Mouse (Mus musculus) MEL (cell line): ENCODE data around the gene Pxdn. TPM values are rescaled to one million over a fixed set of nuclear protein-coding genes. Genes with fewer than 3 reads are reported as not detected.

ENCODE experiments used
- DNase-seq: peaks from one replicate; pipeline ENCODE4 v3.0.0; 2011; ENCODE audit warnings: low read depth, low spot score
- H3K27ac ChIP-seq: 2 replicates; pipeline ENCODE4 v1.5.1; 2012; ENCODE audit warnings: low read depth, mild to moderate bottlenecking, control low read depth, low read length, moderate library complexity; ENCODE audit not compliant: control insufficient read depth
- H3K27me3 ChIP-seq, 2 experiments: fragments of 150-350 bp in 1 of 2; sonication (generic) in 1 of 2; 2 replicates each; pipeline ENCODE4 v1.6.1; 2012; ENCODE audit warnings: low read length in 2 of 2, mild to moderate bottlenecking in 2 of 2, improper control_type of control experiment in 1 of 2, moderate library complexity in 1 of 2; ENCODE audit not compliant: insufficient read depth in 2 of 2, control insufficient read depth in 1 of 2
- H3K36me3 ChIP-seq, 2 experiments: 2 replicates each; pipeline ENCODE4 v1.6.1; 2012 to 2014; ENCODE audit warnings: low read length in 2 of 2, improper control_type of control experiment in 1 of 2, inconsistent platforms in 1 of 2, mild to moderate bottlenecking in 1 of 2; ENCODE audit not compliant: insufficient read depth in 2 of 2, control insufficient read depth in 1 of 2
- H3K4me1 ChIP-seq, 2 experiments: fragments of 150-350 bp in 1 of 2; sonication (generic) in 1 of 2; 2 replicates each; pipeline ENCODE4 v1.6.1; 2012; ENCODE audit warnings: low read length in 2 of 2, improper control_type of control experiment in 1 of 2, mild to moderate bottlenecking in 1 of 2; ENCODE audit not compliant: insufficient read depth in 2 of 2, control insufficient read depth in 1 of 2
- H3K4me3 ChIP-seq, 2 experiments: fragments of 150-350 bp in 1 of 2; sonication (generic) in 1 of 2; 2 replicates each; pipeline ENCODE4 v1.5.1; 2012; ENCODE audit warnings: low read depth in 2 of 2, low read length in 2 of 2, mild to moderate bottlenecking in 2 of 2, moderate library complexity in 2 of 2, control low read depth in 1 of 2, improper control_type of control experiment in 1 of 2; ENCODE audit not compliant: control insufficient read depth in 1 of 2, insufficient read depth in 1 of 2
- H3K79me2 ChIP-seq: 2 replicates; pipeline ENCODE4 v1.6.1; 2012; ENCODE audit warnings: mild to moderate bottlenecking, low read length, moderate library complexity; ENCODE audit not compliant: control insufficient read depth, poor library complexity, insufficient read depth
- H3K9ac ChIP-seq: 2 replicates; pipeline ENCODE4 v1.6.1; 2012; ENCODE audit warnings: low read depth, mild to moderate bottlenecking, control low read depth, low read length, moderate library complexity; ENCODE audit not compliant: control insufficient read depth, poor library complexity, severe bottlenecking
- H3K9me3 ChIP-seq: fragments of 150-350 bp; sonication (generic); replicated peaks from 2 replicates; pipeline ENCODE4 v1.6.1; 2012; ENCODE audit warnings: mild to moderate bottlenecking, low read length, improper control_type of control experiment, moderate library complexity; ENCODE audit not compliant: insufficient read depth
- BHLHE40 ChIP-seq: IDR thresholded peaks from 2 replicates; pipeline ENCODE4 v1.6.1; 2012; ENCODE audit warnings: low read depth, mild to moderate bottlenecking, inconsistent platforms, low read length, improper control_type of control experiment, borderline replicate concordance
- CHD1 ChIP-seq: IDR thresholded peaks from 2 replicates; pipeline ENCODE4 v1.6.1; 2012; ENCODE audit warnings: low read depth, mild to moderate bottlenecking, inconsistent platforms, low read length, improper control_type of control experiment
- CHD2 ChIP-seq: IDR thresholded peaks from 2 replicates; pipeline ENCODE4 v1.6.1; 2011; ENCODE audit warnings: low read length, improper control_type of control experiment
- CTCF ChIP-seq, 3 experiments: IDR thresholded peaks in 2 of 3; conservative IDR thresholded peaks in 1 of 3; 2 replicates each; pipeline ENCODE4 v1.5.1; 2011 to 2012; ENCODE audit warnings: low read length in 3 of 3, low read depth in 2 of 3, mild to moderate bottlenecking in 2 of 3, improper control_type of control experiment in 1 of 3, inconsistent platforms in 1 of 3, mixed read lengths in 1 of 3, moderate library complexity in 1 of 3; ENCODE audit not compliant: control insufficient read depth in 1 of 3, insufficient read depth in 1 of 3, poor library complexity in 1 of 3, severe bottlenecking in 1 of 3
- E2F4 ChIP-seq: IDR thresholded peaks from 2 replicates; pipeline ENCODE4 v1.6.1; 2011; ENCODE audit warnings: low read depth, low read length, improper control_type of control experiment, borderline replicate concordance
- EP300 ChIP-seq, 2 experiments: IDR thresholded peaks; 2 replicates each; pipeline ENCODE4 v1.6.1; 2011; ENCODE audit warnings: improper control_type of control experiment in 2 of 2, low read length in 2 of 2, low read depth in 1 of 2, mild to moderate bottlenecking in 1 of 2
- GATA1 ChIP-seq: IDR thresholded peaks from 2 replicates; pipeline ENCODE4 v1.6.1; 2011; ENCODE audit warnings: low read depth, low read length, improper control_type of control experiment
- HCFC1 ChIP-seq: IDR thresholded peaks from 2 replicates; pipeline ENCODE4 v1.6.1; 2012; ENCODE audit warnings: low read depth, mild to moderate bottlenecking, inconsistent platforms, low read length, improper control_type of control experiment, moderate library complexity
- KAT2A ChIP-seq: conservative IDR thresholded peaks from 2 replicates; pipeline ENCODE4 v1.6.1; 2012; ENCODE audit warnings: low read depth, low read length, improper control_type of control experiment, inconsistent platforms
- MAFK ChIP-seq: IDR thresholded peaks from 2 replicates; pipeline ENCODE4 v1.6.1; 2011; ENCODE audit warnings: low read depth, mild to moderate bottlenecking, low read length, improper control_type of control experiment, borderline replicate concordance
- MAZ ChIP-seq: IDR thresholded peaks from 2 replicates; pipeline ENCODE4 v1.6.1; 2012; ENCODE audit warnings: low read depth, mild to moderate bottlenecking, inconsistent platforms, low read length, improper control_type of control experiment
- MEF2A ChIP-seq: IDR thresholded peaks from 2 replicates; pipeline ENCODE4 v1.6.1; 2014; ENCODE audit warnings: low read depth, mild to moderate bottlenecking, inconsistent platforms, low read length, improper control_type of control experiment; ENCODE audit not compliant: poor library complexity, insufficient replicate concordance, severe bottlenecking; ENCODE audit errors: extremely low read depth
- MYC ChIP-seq: IDR thresholded peaks from 2 replicates; pipeline ENCODE4 v1.6.1; 2011; ENCODE audit warnings: low read depth, mild to moderate bottlenecking, low read length, improper control_type of control experiment, moderate library complexity
- NELFE ChIP-seq: IDR thresholded peaks from 2 replicates; pipeline ENCODE4 v1.6.1; 2011; ENCODE audit warnings: low read depth, low read length, improper control_type of control experiment
- RCOR1 ChIP-seq: IDR thresholded peaks from 2 replicates; pipeline ENCODE4 v1.6.1; 2012; ENCODE audit warnings: low read depth, mild to moderate bottlenecking, inconsistent platforms, low read length, improper control_type of control experiment
- SMC3 ChIP-seq: IDR thresholded peaks from 2 replicates; pipeline ENCODE4 v1.6.1; 2011; ENCODE audit warnings: low read depth, low read length, improper control_type of control experiment
- TBP ChIP-seq: IDR thresholded peaks from 2 replicates; pipeline ENCODE4 v1.8.0; 2011; ENCODE audit warnings: low read depth, low read length, improper control_type of control experiment
- TCF12 ChIP-seq: IDR thresholded peaks from 2 replicates; pipeline ENCODE4 v1.6.1; 2014; ENCODE audit warnings: low read depth, mild to moderate bottlenecking, inconsistent platforms, low read length, improper control_type of control experiment, moderate library complexity
- UBTF ChIP-seq: IDR thresholded peaks from 2 replicates; pipeline ENCODE4 v1.6.1; 2012; ENCODE audit warnings: low read depth, mild to moderate bottlenecking, inconsistent platforms, low read length, improper control_type of control experiment, moderate library complexity, borderline replicate concordance; ENCODE audit not compliant: insufficient read depth
- USF1 ChIP-seq: IDR thresholded peaks from 2 replicates; pipeline ENCODE4 v1.6.1; 2014; ENCODE audit warnings: low read depth, mild to moderate bottlenecking, inconsistent platforms, low read length, improper control_type of control experiment, moderate library complexity
- USF2 ChIP-seq, 2 experiments: IDR thresholded peaks; 2 replicates each; pipeline ENCODE4 v1.6.1; 2011 to 2012; ENCODE audit warnings: improper control_type of control experiment in 2 of 2, low read length in 2 of 2, borderline replicate concordance in 1 of 2, inconsistent platforms in 1 of 2, low read depth in 1 of 2, mild to moderate bottlenecking in 1 of 2; ENCODE audit not compliant: insufficient read depth in 1 of 2
- ZC3H11A ChIP-seq: IDR thresholded peaks from 2 replicates; pipeline ENCODE4 v1.6.1; 2012; ENCODE audit warnings: low read depth, mild to moderate bottlenecking, inconsistent platforms, low read length, improper control_type of control experiment
- ZMIZ1 ChIP-seq: IDR thresholded peaks from 2 replicates; pipeline ENCODE4 v1.6.1; 2012; ENCODE audit warnings: low read depth, mild to moderate bottlenecking, inconsistent platforms, low read length, improper control_type of control experiment, moderate library complexity
- ZNF384 ChIP-seq: IDR thresholded peaks from 2 replicates; pipeline ENCODE4 v1.6.1; 2012; ENCODE audit warnings: low read depth, mild to moderate bottlenecking, inconsistent platforms, low read length, improper control_type of control experiment
- polyA plus RNA-seq, 2 experiments: library from polyadenylated mRNA; stranded (reverse) in 1 of 2; unstranded in 1 of 2; fragments of >175 nt in 1 of 2; fragments of >200 nt in 1 of 2; gene quantifications; 2 replicates each; pipeline versions ENCODE4 v1.2.1 to v1.2.4; 2012; ENCODE audit warnings: low replicate concordance in 2 of 2, low read depth in 1 of 2; ENCODE audit not compliant: insufficient read length in 2 of 2, insufficient read depth in 1 of 2, missing spikeins in 1 of 2
- total RNA-seq: library from RNA; depleted of rRNA; stranded (reverse); fragments of 300-350 nt; gene quantifications from 2 replicates; pipeline ENCODE4 v1.2.3, GENCODE M21; 2012

Pxdn gene
- total and polyA plus RNA-seq, 3 experiments = not detected

DNA sequence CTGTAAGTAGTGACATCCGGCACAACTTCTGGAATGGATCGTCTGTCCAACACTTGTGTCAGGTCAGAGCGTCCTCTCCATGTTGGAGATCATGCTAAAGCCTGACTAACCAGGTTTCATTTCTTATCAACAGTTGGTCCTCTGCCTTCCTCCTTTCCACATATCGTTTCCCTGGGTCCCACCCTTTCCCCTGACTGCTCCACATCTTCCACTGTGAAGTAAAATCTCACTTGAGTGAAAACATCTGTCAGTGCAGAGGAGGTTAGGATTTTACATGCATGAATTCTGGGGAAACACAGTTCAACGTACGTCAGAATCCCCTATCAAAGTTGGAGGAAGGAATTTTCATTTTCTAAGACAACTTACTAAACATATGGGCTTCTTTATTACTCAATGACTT lies 35.1 kb downstream of the Pxdn start:
- no peak for TF ChIP-seq CHD1
- no peak for TF ChIP-seq NELFE
- TF ChIP-seq MEF2A = no peak
- TF ChIP-seq TBP = no peak
- TF ChIP-seq ZMIZ1 = no peak
- no peak for TF ChIP-seq RCOR1
- TF ChIP-seq USF1 = no peak
- TF ChIP-seq USF2 (IDR thresholded peaks at IDR 0.05; ENCODE audit: borderline replicate concordance in 1 of 2, insufficient read depth in 1 of 2, low read depth in 1 of 2, low read length in 2 of 2) = no peak
- TF ChIP-seq CHD2 = no peak
- no peak for TF ChIP-seq KAT2A
- no peak for TF ChIP-seq UBTF
- no peak for TF ChIP-seq CTCF (IDR thresholded peaks at IDR 0.05 in 2 of 3, conservative IDR thresholded peaks at IDR 0.05 in 1 of 3; ENCODE audit: control insufficient read depth in 1 of 3, insufficient read depth in 1 of 3, low read depth in 2 of 3, low read length in 3 of 3, poor library complexity in 1 of 3, severe bottlenecking in 1 of 3)
- no peak for TF ChIP-seq ZNF384
- no peak for TF ChIP-seq BHLHE40
- TF ChIP-seq MAFK = no peak
- Histone ChIP-seq H3K4me3 (no peak overlapping the region), H3K36me3 (no peaks in the 10 kb centered on the region), H3K9me3 (no peaks in the 10 kb centered on the region), H3K27me3 (no peaks in the 10 kb centered on the region), H3K9ac (no peak overlapping the region), H3K4me1 (no peaks in the 10 kb centered on the region), H3K79me2 (no peaks in the 10 kb centered on the region), H3K27ac (no peak overlapping the region)
- DNase-seq = no peak

GRCm38 (mm10) chr12:29980076-29980475 lies 42.7 kb downstream of the Pxdn start:
- no peak overlapping the region for H3K4me3 ChIP-seq
- no peaks in the 10 kb centered on the region for H3K36me3 ChIP-seq
- no peak overlapping the region for H3K27ac ChIP-seq
- no peaks in the 10 kb centered on the region for H3K4me1 ChIP-seq
- H3K9me3 ChIP-seq = no peaks in the 10 kb centered on the region
- TF ChIP-seq EP300 (IDR thresholded peaks at IDR 0.05; ENCODE audit: low read depth in 1 of 2, low read length in 2 of 2) = no peak
- TF ChIP-seq MYC = no peak
- TF ChIP-seq GATA1 = no peak
- TF ChIP-seq TCF12 = no peak
- TF ChIP-seq ZC3H11A = no peak
- no peak for TF ChIP-seq CHD2
- no peak for TF ChIP-seq MAZ
- no peak for TF ChIP-seq E2F4
- TF ChIP-seq SMC3 = no peak
- TF ChIP-seq HCFC1 = no peak
- H3K9ac ChIP-seq = no peak overlapping the region
- no peak for DNase-seq
- H3K79me2 ChIP-seq = no peaks in the 10 kb centered on the region
- H3K27me3 ChIP-seq = no peaks in the 10 kb centered on the region
